Mouse (Mus musculus) frontal cortex, adult 2 months (tissue): Measurements from ENCODE around the gene March5. TPM values are rescaled to one million over a fixed set of nuclear protein-coding genes. Genes with fewer than 3 reads are reported as not detected.
A peak's percentile ranks its signal among the peaks of the same experiment; 100 is the strongest.
"Not testable (repeated sequence)": the region's sequence is repeated elsewhere in the genome, so short reads cannot be mapped to it uniquely, and the experiment has no call there.

Experiments
- DNase-seq, 2 experiments: peaks; one replicate each; pipeline ENCODE4 v3.0.0; 2022; ENCODE audit warnings: low spot score in 1 of 2; ENCODE audit errors: extremely low spot score in 1 of 2
- polyA plus RNA-seq: library from polyadenylated mRNA; depleted of rRNA; stranded (reverse); fragments of >200 nt; gene quantifications from 2 replicates; pipeline ENCODE4 v1.2.3, GENCODE M21; 2012

The March5 gene
- polyA plus RNA-seq, 1 experiment = 67.7 TPM

DNA sequence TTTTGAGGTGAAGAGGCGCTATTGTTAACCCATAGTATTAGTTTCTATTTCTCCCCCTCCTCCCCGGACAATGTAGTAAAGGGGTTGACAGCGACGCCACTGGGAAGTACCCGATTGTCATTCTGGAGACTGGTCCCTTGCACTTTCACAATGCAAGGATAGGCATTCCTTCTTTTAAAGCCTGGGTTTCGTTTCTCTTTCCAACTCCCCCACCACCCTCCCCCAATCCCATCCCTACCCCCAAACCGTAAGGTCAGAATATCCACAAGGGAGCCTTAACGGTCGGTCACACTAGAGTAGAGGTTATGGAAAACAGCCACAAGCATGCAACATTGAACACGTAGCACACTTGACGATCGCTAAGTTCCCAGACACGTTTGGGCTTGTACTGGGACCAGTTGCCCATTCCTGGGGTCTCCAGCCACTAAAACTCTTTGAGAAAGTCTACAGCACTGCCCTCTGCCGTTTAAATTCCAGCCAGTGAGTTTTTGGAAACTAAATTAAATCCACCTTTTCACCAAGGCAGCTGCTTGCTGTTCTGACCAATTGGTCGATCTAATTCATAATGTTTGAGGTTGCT lies 923 bp downstream of the March5 start, which contains the start of gene Cpeb3:
Gene Cpeb3 (minus strand): TSS at position 426 of the 580 bp plus-strand sequence.
- peak in 1 of 2 experiments; percentile 48 for DNase-seq

DNA sequence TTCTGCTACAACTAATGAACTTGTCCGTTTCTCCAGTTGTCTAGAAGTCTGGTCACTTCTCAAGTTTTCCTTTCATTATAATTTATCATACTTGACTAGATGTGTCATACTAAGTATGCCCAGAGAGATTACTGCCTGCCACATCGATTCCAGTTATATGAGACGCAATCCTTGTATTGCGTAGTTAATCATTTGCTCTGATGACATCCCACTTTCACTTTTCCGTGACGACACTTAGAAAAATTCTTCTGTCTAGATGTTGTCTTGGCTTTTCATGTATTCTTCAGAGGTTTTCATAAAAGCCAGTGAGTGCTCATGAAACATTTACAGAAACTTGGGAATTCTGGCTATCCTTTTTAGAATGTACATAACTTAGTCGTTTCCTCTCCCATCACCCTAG lies 1.6 kb downstream of the March5 start:
- no peak for DNase-seq

GRCm38 (mm10) chr19:37209467-37210128 lies 2.3 kb downstream of the March5 start:
- DNase-seq = peak in 1 of 2 experiments; percentile 25

- no peak for DNase-seq
Measured at GRCm38 (mm10) chr19:37210457-37210856, 3.1 kb downstream of the March5 start.

DNA sequence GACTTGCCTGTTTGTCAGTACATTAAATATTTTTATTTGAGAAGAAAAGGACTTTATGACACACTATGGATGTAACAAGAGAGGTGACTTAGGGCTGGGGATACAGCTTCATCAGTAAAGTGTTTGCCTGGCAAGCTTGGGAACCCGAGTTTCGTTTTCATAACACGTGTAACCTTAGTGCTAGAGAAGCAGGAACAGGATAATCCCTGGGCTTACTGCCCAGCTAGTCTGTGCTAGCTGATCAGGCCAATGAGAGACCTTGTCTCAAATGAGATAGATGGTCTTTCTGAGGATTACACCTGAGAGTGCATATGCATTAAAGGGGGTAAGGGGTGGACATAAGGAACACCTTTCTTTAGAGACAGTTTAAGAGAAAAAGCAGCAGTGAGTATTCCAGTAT lies 4.1 kb downstream of the March5 start:
- DNase-seq = no peak

- no peak for DNase-seq
Measured at GRCm38 (mm10) chr19:37214711-37215110, 7.4 kb downstream of the March5 start.

- no peak for DNase-seq
Measured at GRCm38 (mm10) chr19:37225197-37225862, 18.0 kb downstream of the March5 start.

- not testable (repeated sequence) for DNase-seq
Measured at GRCm38 (mm10) chr19:37232598-37232997, 25.3 kb downstream of the March5 start.

DNA sequence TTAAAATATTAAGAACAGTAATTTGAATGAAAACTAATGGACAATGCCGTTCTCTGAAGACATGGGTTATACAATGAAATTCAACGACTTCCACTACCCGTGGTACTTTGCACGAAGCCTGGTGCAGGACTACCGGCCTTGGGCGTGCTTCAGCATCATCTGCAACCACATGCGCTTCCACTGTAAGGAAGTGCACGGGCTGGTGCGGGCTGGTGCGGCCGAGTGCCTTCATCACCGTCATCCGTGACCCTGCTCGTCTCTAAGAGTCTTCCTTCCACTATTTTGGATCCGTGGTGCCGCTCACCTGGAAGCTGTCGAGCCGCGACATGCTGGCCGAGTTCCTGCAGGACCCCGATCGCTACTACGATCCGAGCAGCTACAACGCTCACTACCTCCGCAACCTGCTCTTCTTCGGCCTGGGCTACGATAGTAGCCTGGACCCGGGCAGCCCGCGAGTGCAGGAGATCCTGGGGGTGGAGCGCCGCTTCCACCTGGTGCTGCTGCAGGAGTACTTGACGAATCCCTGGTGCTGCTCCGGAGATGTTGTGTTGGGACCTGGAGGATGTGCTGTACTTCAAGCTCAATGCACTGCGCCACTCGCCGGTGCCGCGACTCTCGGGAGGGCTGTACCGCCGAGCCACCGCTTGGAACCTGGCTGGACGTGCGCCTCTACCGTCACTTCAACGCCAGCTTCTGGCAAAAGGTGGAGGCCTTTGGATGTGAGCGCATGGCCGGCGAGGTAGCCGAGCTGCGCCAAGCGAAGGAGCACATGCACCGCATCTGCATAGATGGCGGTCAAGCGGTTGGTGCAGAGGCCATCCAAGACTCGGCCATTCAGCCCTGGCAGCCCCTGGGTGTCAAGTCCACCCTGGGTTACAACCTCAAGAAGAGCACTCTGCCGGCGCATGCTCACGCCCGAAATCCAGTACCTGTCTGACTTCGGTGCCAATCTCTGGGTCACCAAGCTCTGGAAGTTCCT lies 26.5 kb downstream of the March5 start:
- DNase-seq = no peak

DNA sequence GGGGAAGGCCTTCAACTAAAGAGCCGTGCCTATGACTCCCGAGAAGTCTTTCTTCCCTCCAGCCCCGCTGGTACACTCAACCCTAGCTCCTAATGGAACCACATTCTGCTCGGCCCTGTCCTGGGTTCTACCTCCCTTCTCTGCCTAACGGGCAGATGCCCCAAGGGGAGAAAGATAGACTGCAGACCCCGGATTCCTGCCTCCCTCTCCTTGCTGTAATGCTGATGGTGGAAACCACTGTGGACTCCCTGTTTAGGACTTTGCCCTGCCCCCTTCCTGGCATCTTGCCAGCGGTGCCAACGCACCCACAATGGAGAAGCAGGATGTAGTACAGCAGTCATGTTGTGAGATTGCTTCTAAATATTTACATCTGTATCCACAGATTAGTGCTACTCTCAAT lies 28.5 kb downstream of the March5 start:
- DNase-seq = no peak

- DNase-seq = no peak
Measured at GRCm38 (mm10) chr19:37237306-37237705, 30.0 kb downstream of the March5 start.

DNA sequence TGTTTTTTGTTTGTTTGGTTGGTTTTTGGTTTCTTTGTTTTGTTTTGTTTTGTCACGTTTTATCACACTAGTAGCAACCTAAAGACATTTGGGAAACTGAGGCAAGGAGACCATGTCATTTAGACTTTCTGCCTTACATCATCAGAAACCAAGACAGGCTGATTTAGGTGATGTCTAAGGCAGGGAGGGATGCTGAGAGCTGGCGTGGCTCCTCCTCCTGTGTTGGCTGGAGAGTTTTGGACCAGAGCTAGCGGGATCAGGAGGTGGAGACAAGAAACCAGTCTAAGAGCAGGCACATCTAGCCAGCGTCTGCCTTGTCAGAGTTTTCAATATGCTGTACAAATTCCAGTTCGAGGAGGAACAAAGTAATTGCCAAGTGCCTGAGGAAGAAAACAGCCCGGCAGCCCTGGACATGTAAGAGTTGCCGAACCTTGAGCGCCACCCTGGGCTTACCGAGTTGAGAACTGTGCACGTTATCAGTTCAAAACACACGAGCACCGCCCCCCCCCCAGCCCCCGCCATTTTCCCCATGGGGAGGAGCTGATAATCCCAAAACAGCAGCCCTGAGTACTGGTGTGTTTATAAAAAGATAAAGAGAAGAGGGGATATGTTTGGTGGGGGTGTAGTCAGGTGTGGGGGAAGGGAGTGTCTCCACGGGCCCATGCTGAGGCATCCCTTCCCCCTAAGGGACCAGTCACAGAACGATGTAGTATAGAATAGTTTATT lies 30.5 kb downstream of the March5 start:
- DNase-seq = no peak

- peak in 1 of 2 experiments; percentile 44 for DNase-seq
Measured at GRCm38 (mm10) chr19:37238651-37239050, 31.3 kb downstream of the March5 start.

GRCm38 (mm10) chr19:37239096-37239495 lies 31.8 kb downstream of the March5 start:
- no peak for DNase-seq

DNA sequence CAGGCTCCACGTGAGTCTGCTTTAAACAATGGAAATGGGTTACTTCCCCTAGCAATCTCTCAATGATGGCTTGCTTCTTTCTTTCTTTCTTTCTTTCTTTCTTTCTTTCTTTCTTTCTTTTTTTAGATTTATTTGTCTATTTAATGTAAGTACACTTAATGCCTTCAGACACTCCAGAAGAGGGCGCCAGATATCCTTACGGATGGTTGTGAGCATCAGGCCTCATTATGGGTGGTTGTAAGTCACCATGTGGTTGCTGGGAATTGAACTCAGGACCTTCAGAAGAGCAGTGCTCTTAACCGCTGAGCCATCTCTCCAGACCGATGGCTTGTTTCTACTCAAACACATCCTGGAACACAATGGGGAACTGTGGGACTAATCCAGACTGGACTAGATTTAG lies 33.9 kb downstream of the March5 start:
- DNase-seq = no peak

GRCm38 (mm10) chr19:37242707-37243106 lies 35.4 kb downstream of the March5 start:
- DNase-seq = no peak

GRCm38 (mm10) chr19:37246859-37247258 lies 39.5 kb downstream of the March5 start:
- DNase-seq = no peak

- no peak for DNase-seq
Measured at GRCm38 (mm10) chr19:37248199-37248598, 40.9 kb downstream of the March5 start.

DNA sequence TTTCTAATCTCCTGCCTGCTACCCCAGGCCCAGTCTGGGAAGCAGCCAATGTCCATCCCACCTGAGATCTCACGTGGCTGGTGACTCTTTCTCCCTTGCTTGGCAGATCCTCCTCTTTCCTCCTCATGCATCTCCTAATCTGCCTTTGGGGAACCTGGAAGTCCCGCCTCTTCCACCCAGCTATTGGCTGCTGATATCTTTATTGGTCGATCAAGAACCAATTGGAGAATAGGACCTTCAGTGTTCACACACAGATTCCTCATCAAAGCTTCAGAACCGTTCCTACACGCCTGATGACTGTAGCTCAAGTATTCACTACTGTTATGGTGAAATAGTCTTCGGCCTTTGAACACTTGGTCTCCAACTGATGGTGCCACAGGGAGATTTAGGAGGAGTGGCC lies 44.8 kb downstream of the March5 start:
- no peak for DNase-seq

DNA sequence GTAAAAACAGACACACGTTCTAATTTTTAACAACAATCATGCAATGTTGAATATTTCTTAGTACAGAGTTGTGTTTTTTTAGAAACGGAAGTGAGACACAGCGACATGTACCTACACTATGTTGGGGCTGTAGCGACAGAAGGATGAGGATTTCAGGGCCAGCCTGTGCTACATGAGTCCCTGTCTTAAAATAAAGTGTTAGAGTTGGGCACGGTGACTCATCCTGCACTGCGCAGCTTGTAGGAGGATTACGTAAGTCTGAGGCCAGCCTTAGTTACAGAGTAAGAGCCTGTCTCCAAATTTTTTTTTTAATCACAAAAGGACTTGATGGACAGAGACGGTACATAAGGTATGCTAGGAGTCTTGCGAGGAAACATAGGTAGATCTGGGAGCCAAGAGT lies 48.0 kb downstream of the March5 start:
- DNase-seq = peak; percentile 83 to 90
